Mouse (Mus musculus): Measurements from ENCODE around the gene Dedd.

GRCm38 (mm10) chr1:171288328-171288727, 40.6 kb upstream of the Dedd start:
- TF ChIP-seq POLR2A (IDR thresholded peaks at IDR 0.05; ENCODE audit: borderline replicate concordance, insufficient read depth, low read length) = no peak
- TF ChIP-seq CTCF (IDR thresholded peaks at IDR 0.05; ENCODE audit: borderline replicate concordance, insufficient read depth, low read depth, low read length) = no peak

Data from cerebellum, adult 2 months (tissue).